Mouse (Mus musculus): ENCODE measurements around the gene Nfkbid. TPM values are rescaled to one million over a fixed set of nuclear protein-coding genes. Genes with fewer than 3 reads are reported as not detected.

Nfkbid gene
- polyA plus RNA-seq, 1 experiment from 2014 or later, result 3.1 TPM

- Histone ChIP-seq H3K36me3 (ENCODE audit: control insufficient read depth, insufficient read depth, low read length) (no peaks in the 10 kb centered on the region), H3K4me2 (ENCODE audit: low read depth, low read length) (peak overlapping the region; percentile 12; the same call in 1 of the 2 replicates), H3K27ac (ENCODE audit: low read depth, low read length) (no peak overlapping the region), H3K27me3 (ENCODE audit: control insufficient read depth, insufficient read depth, low read length) (peaks cover 18% of the 10 kb centered on the region), H3K9ac (replicated peaks; ENCODE audit: low read depth, low read length) (no peak overlapping the region), H3K4me1 (ENCODE audit: control insufficient read depth, insufficient read depth, low read length) (peaks cover 21% of the 10 kb centered on the region), H3K9me3 (ENCODE audit: control insufficient read depth, low read length) (no peaks in the 10 kb centered on the region), H3K4me3 (ENCODE audit: low read depth, low read length) (no peak overlapping the region)
- no peak for ATAC-seq (ENCODE audit: low read depth)
- WGBS, result 9% methylated on average over 6 of the region's 6 CpGs
Measured at GRCm38 (mm10) chr7:30454259-30454658, 32.7 kb downstream of the Nfkbid start.

- Histone ChIP-seq H3K27me3 (ENCODE audit: control insufficient read depth, insufficient read depth, low read length) (peaks cover 22% of the 10 kb centered on the region), H3K9ac (replicated peaks; ENCODE audit: low read depth, low read length) (no peak overlapping the region), H3K36me3 (ENCODE audit: control insufficient read depth, insufficient read depth, low read length) (no peaks in the 10 kb centered on the region), H3K4me1 (ENCODE audit: control insufficient read depth, insufficient read depth, low read length) (peaks cover 21% of the 10 kb centered on the region), H3K27ac (ENCODE audit: low read depth, low read length) (no peak overlapping the region), H3K4me3 (ENCODE audit: low read depth, low read length) (peak overlapping the region; percentile 11; the same call in 1 of the 2 replicates), H3K9me3 (ENCODE audit: control insufficient read depth, low read length) (no peaks in the 10 kb centered on the region), H3K4me2 (ENCODE audit: low read depth, low read length) (peak overlapping the region; percentile 41)
- WGBS, result 3% methylated on average over 9 of the region's 9 CpGs
- ATAC-seq (ENCODE audit: low read depth), result no peak
Measured at GRCm38 (mm10) chr7:30456487-30456886, 35.0 kb downstream of the Nfkbid start.

- ATAC-seq (ENCODE audit: low read depth), result peak; percentile 22; the same call in 1 of the 2 replicates
- H3K27ac ChIP-seq (ENCODE audit: low read depth, low read length), result no peak overlapping the region
- under 1% methylated on average over 31 of the region's 31 CpGs for WGBS
- peak overlapping the region; percentile 41 for H3K4me2 ChIP-seq (ENCODE audit: low read depth, low read length)
- peak overlapping the region; percentile 11 for H3K4me3 ChIP-seq (ENCODE audit: low read depth, low read length)
- H3K36me3 ChIP-seq (ENCODE audit: control insufficient read depth, insufficient read depth, low read length), result no peaks in the 10 kb centered on the region
- no peaks in the 10 kb centered on the region for H3K9me3 ChIP-seq (ENCODE audit: control insufficient read depth, low read length)
- no peak overlapping the region for H3K9ac ChIP-seq (replicated peaks; ENCODE audit: low read depth, low read length)
- H3K4me1 ChIP-seq (ENCODE audit: control insufficient read depth, insufficient read depth, low read length), result peaks cover 21% of the 10 kb centered on the region
- H3K27me3 ChIP-seq (ENCODE audit: control insufficient read depth, insufficient read depth, low read length), result peaks cover 22% of the 10 kb centered on the region
Measured at GRCm38 (mm10) chr7:30456911-30457628, 35.5 kb downstream of the Nfkbid start.

- Histone ChIP-seq H3K27ac (ENCODE audit: low read depth, low read length) (0 out of 2 replicates have a peak within 1 kb of the TSS, but pooled peaks have one; percentile 10), H3K4me1 (ENCODE audit: control insufficient read depth, insufficient read depth, low read length) (peaks cover 21% of the 10 kb centered on the region), H3K4me3 (ENCODE audit: low read depth, low read length) (peak within 1 kb of the TSS; percentile 11), H3K4me2 (ENCODE audit: low read depth, low read length) (peak within 1 kb of the TSS; percentile 41), H3K36me3 (ENCODE audit: control insufficient read depth, insufficient read depth, low read length) (no peaks in the 10 kb centered on the region), H3K9me3 (ENCODE audit: control insufficient read depth, low read length) (no peaks in the 10 kb centered on the region), H3K27me3 (ENCODE audit: control insufficient read depth, insufficient read depth, low read length) (peaks cover 22% of the 10 kb centered on the region), H3K9ac (replicated peaks; ENCODE audit: low read depth, low read length) (no peak within 1 kb of the TSS)
- peak; percentile 87 for ATAC-seq (ENCODE audit: low read depth)
- 1% methylated on average over 16 of the region's 16 CpGs for WGBS
Measured at GRCm38 (mm10) chr7:30457629-30458330, 36.2 kb downstream of the Nfkbid start, which contains the start of the genes Kirrel2 and Nphs1. Gene Kirrel2, minus strand, starts transcription at chr7:30457690. Gene Nphs1, plus strand, starts transcription at chr7:30458315.

- Histone ChIP-seq H3K4me1 (ENCODE audit: control insufficient read depth, insufficient read depth, low read length) (peaks cover 21% of the 10 kb centered on the region), H3K36me3 (ENCODE audit: control insufficient read depth, insufficient read depth, low read length) (no peaks in the 10 kb centered on the region), H3K9ac (replicated peaks; ENCODE audit: low read depth, low read length) (no peak overlapping the region), H3K9me3 (ENCODE audit: control insufficient read depth, low read length) (no peaks in the 10 kb centered on the region), H3K4me2 (ENCODE audit: low read depth, low read length) (no peak overlapping the region), H3K27ac (ENCODE audit: low read depth, low read length) (no peak overlapping the region), H3K4me3 (ENCODE audit: low read depth, low read length) (no peak overlapping the region), H3K27me3 (ENCODE audit: control insufficient read depth, insufficient read depth, low read length) (peaks cover 16% of the 10 kb centered on the region)
- WGBS, result 35% methylated on average over 6 of the region's 6 CpGs
- ATAC-seq (ENCODE audit: low read depth), result no peak
Measured at GRCm38 (mm10) chr7:30459484-30459883, 38.0 kb downstream of the Nfkbid start.

- WGBS, result 30% methylated on average over 7 of the region's 7 CpGs
- Histone ChIP-seq H3K4me3 (ENCODE audit: low read depth, low read length) (no peak overlapping the region), H3K9me3 (ENCODE audit: control insufficient read depth, low read length) (no peaks in the 10 kb centered on the region), H3K27ac (ENCODE audit: low read depth, low read length) (no peak overlapping the region), H3K4me1 (ENCODE audit: control insufficient read depth, insufficient read depth, low read length) (no peaks in the 10 kb centered on the region), H3K27me3 (ENCODE audit: control insufficient read depth, insufficient read depth, low read length) (peaks cover 34% of the 10 kb centered on the region), H3K36me3 (ENCODE audit: control insufficient read depth, insufficient read depth, low read length) (no peaks in the 10 kb centered on the region), H3K9ac (replicated peaks; ENCODE audit: low read depth, low read length) (no peak overlapping the region), H3K4me2 (ENCODE audit: low read depth, low read length) (no peak overlapping the region)
- no peak for ATAC-seq (ENCODE audit: low read depth)
Measured at GRCm38 (mm10) chr7:30463568-30463967, 42.0 kb downstream of the Nfkbid start.

GRCm38 (mm10) chr7:30463996-30464395 lies 42.5 kb downstream of the Nfkbid start:
- Histone ChIP-seq H3K9me3 (ENCODE audit: control insufficient read depth, low read length) (no peaks in the 10 kb centered on the region), H3K36me3 (ENCODE audit: control insufficient read depth, insufficient read depth, low read length) (no peaks in the 10 kb centered on the region), H3K9ac (replicated peaks; ENCODE audit: low read depth, low read length) (no peak overlapping the region), H3K4me3 (ENCODE audit: low read depth, low read length) (no peak overlapping the region), H3K4me2 (ENCODE audit: low read depth, low read length) (no peak overlapping the region), H3K27me3 (ENCODE audit: control insufficient read depth, insufficient read depth, low read length) (peaks cover 34% of the 10 kb centered on the region), H3K4me1 (ENCODE audit: control insufficient read depth, insufficient read depth, low read length) (no peaks in the 10 kb centered on the region), H3K27ac (ENCODE audit: low read depth, low read length) (no peak overlapping the region)
- 30% methylated on average over 4 of the region's 4 CpGs for WGBS
- ATAC-seq (ENCODE audit: low read depth), result no peak

GRCm38 (mm10) chr7:30464816-30465300 lies 43.3 kb downstream of the Nfkbid start:
- Histone ChIP-seq H3K4me2 (ENCODE audit: low read depth, low read length) (no peak overlapping the region), H3K27ac (ENCODE audit: low read depth, low read length) (no peak overlapping the region), H3K36me3 (ENCODE audit: control insufficient read depth, insufficient read depth, low read length) (no peaks in the 10 kb centered on the region), H3K4me3 (ENCODE audit: low read depth, low read length) (no peak overlapping the region), H3K9me3 (ENCODE audit: control insufficient read depth, low read length) (no peaks in the 10 kb centered on the region), H3K4me1 (ENCODE audit: control insufficient read depth, insufficient read depth, low read length) (no peaks in the 10 kb centered on the region), H3K27me3 (ENCODE audit: control insufficient read depth, insufficient read depth, low read length) (peaks cover 32% of the 10 kb centered on the region), H3K9ac (replicated peaks; ENCODE audit: low read depth, low read length) (no peak overlapping the region)
- WGBS, result 17% methylated on average over 6 of the region's 6 CpGs
- no peak for ATAC-seq (ENCODE audit: low read depth)

- Histone ChIP-seq H3K4me1 (ENCODE audit: control insufficient read depth, insufficient read depth, low read length) (no peaks in the 10 kb centered on the region), H3K36me3 (ENCODE audit: control insufficient read depth, insufficient read depth, low read length) (no peaks in the 10 kb centered on the region), H3K4me2 (ENCODE audit: low read depth, low read length) (no peak overlapping the region), H3K4me3 (ENCODE audit: low read depth, low read length) (no peak overlapping the region), H3K27me3 (ENCODE audit: control insufficient read depth, insufficient read depth, low read length) (peaks cover 5% of the 10 kb centered on the region), H3K27ac (ENCODE audit: low read depth, low read length) (no peak overlapping the region), H3K9ac (replicated peaks; ENCODE audit: low read depth, low read length) (no peak overlapping the region), H3K9me3 (ENCODE audit: control insufficient read depth, low read length) (no peaks in the 10 kb centered on the region)
- no peak for ATAC-seq (ENCODE audit: low read depth)
- 41% methylated on average over 5 of the region's 5 CpGs for WGBS
Measured at GRCm38 (mm10) chr7:30472411-30472810, 50.9 kb downstream of the Nfkbid start.
